9 mouse cellular contexts compared by ENCODE assay signal in the genomic region with DNA sequence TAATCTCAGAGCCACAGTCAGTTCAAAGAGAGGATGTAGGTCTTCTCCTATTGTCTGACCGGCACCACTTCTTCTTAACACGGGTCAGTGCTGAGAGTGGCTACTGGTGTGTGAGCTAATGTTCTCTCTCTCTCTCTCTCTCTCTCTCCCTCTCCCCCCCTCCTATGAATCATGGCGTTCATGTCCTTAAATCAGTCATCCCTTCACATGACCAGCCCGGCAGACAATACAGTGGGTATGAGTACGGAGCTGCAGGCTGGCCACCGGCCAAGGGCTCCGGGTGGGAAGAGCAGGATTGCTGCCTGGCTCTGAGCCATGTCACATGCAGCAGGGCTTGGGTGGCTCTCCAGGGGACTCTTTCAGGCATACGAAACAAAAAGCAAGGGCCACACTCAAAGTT. TPM values are rescaled to one million over a fixed set of nuclear protein-coding genes. Genes with fewer than 3 reads are reported as not detected.
DNase-seq lines count a peak whose midpoint lies in the region; ATAC-seq lines count a peak whose summit lies in the region.
"Had no signal": no experiment of that assay in that cellular context is flagged by ENCODE, and none has a peak within 500 bp of the region (broad histone marks: within the 10 kb centered on the region; RNA-seq: fewer than 3 reads in every experiment).

No protein-coding gene starts in this region.

- H3K4me2 ChIP-seq in neural tube, embryonic 13.5 days, result peak overlapping the region; percentile 23
- H3K4me2 ChIP-seq: liver, embryonic 15.5 days had no signal

- intact Hi-C loops in heart, postnatal 14 days (cut with DNase I), result no loop called here

- no peaks in the 10 kb centered on the region for H3K9me3 ChIP-seq in neural tube, embryonic 13.5 days
- H3K9me3 ChIP-seq: liver, embryonic 15.5 days had no signal

- 17% methylated on average over 8 of the region's 8 CpGs for WGBS in neural tube, embryonic 13.5 days

- H3K27me3 ChIP-seq in neural tube, embryonic 13.5 days, result no peaks in the 10 kb centered on the region
- H3K27me3 ChIP-seq: liver, embryonic 15.5 days had no signal

- no peaks in the 10 kb centered on the region for H3K36me3 ChIP-seq in neural tube, embryonic 13.5 days
- H3K36me3 ChIP-seq: liver, embryonic 15.5 days had no signal

- H3K27ac ChIP-seq in neural tube, embryonic 13.5 days (replicated peaks), result peak overlapping the region; percentile 69
- H3K27ac ChIP-seq: liver, embryonic 15.5 days had no signal

- DNase-seq in cerebellum, adult 9-10 months, result no peak
- peak; percentile 64 to 68 for DNase-seq in right cerebral cortex, postnatal 10 days (ENCODE audit: low spot score in 2 of 2)
- DNase-seq in right cerebral cortex, postnatal 36 days (ENCODE audit: low spot score in 2 of 2), result no peak
- DNase-seq in heart, postnatal 14 days, result peak; percentile 69 to 70
- DNase-seq in kidney, postnatal 36 days, result peak; percentile 68 to 84

- H3K4me3 ChIP-seq in neural tube, embryonic 13.5 days, result no peak overlapping the region
- H3K4me3 ChIP-seq: liver, embryonic 15.5 days had no signal

- H3K9ac ChIP-seq in neural tube, embryonic 13.5 days, result no peak overlapping the region
- H3K9ac ChIP-seq: liver, embryonic 15.5 days had no signal

- H3K4me1 ChIP-seq in neural tube, embryonic 13.5 days (replicated peaks), result peaks cover 30% of the 10 kb centered on the region
- H3K4me1 ChIP-seq: liver, embryonic 15.5 days had no signal

- 0 out of 2 replicates have a peak, but pooled peaks have one; percentile 40 for ATAC-seq in cerebellum, adult (ENCODE audit: insufficient number of reproducible peaks, low FRiP score, low TSS enrichment)
- peak; percentile 91 for ATAC-seq in neural tube, embryonic 13.5 days (ENCODE audit: low read depth)
- ATAC-seq in inflammation-experienced regulatory T-cells, adult 6 months, result no peak

RNA-seq across cellular contexts. Expression of gene Pgm2, which starts 47.2 kb away (rescaled TPM):
- 10 to 100 TPM in 1 of 2 experiments, 1 to 10 TPM in 1; 9.4 to 10.6 TPM for total RNA-seq in heart, postnatal 14 days (2021)
- 25.6 and 28.6 TPM in 2 replicates for polyA plus RNA-seq in neural tube, embryonic 13.5 days (2015; fragmentation: Nextera tagmentation; extraction: Ambion mirVana)
- 10 to 100 TPM; 18.2 to 27.0 (median 19.2) TPM for polyA plus RNA-seq in inflammation-experienced regulatory T-cells, adult 6 months (2017; shearing (Covaris generic))

Comparison
In these comparisons a context has a peak if more than half of its experiments do, and no peak if none do; other contexts are left out.
1. DNase-seq: peak in right cerebral cortex, postnatal 10 days (2 of 2), heart, postnatal 14 days (2 of 2) and kidney, postnatal 36 days (2 of 2); none in cerebellum, adult 9-10 months (single experiment) and right cerebral cortex, postnatal 36 days (0 of 2).